Mouse (Mus musculus): Measurements from ENCODE around the gene Tex22.

The Tex22 gene

GRCm38 (mm10) chr12:113060178-113060577, 14.1 kb upstream of the Tex22 start:
- DNase-seq (ENCODE audit: low spot score), result no peak

GRCm38 (mm10) chr12:113061606-113062005, 12.7 kb upstream of the Tex22 start:
- no peak for DNase-seq (ENCODE audit: low spot score)

- DNase-seq (ENCODE audit: low spot score), result no peak
Measured at GRCm38 (mm10) chr12:113062201-113062600, 12.1 kb upstream of the Tex22 start.

- no peak for DNase-seq (ENCODE audit: low spot score)
Measured at GRCm38 (mm10) chr12:113063700-113064099, 10.6 kb upstream of the Tex22 start.

GRCm38 (mm10) chr12:113068002-113068401, 6.3 kb upstream of the Tex22 start:
- no peak for DNase-seq (ENCODE audit: low spot score)

GRCm38 (mm10) chr12:113069389-113069788, 4.9 kb upstream of the Tex22 start:
- no peak for DNase-seq (ENCODE audit: low spot score)

- DNase-seq (ENCODE audit: low spot score), result no peak
Measured at GRCm38 (mm10) chr12:113071321-113071720, 3.0 kb upstream of the Tex22 start.

- DNase-seq (ENCODE audit: low spot score), result no peak
Measured at GRCm38 (mm10) chr12:113071827-113072226, 2.5 kb upstream of the Tex22 start.

- DNase-seq (ENCODE audit: low spot score), result no peak
Measured at GRCm38 (mm10) chr12:113073420-113074328, 628 bp upstream of the Tex22 start.

- peak; percentile 82 for DNase-seq (ENCODE audit: low spot score)
Measured at GRCm38 (mm10) chr12:113075063-113075454, 757 bp downstream of the Tex22 start.

GRCm38 (mm10) chr12:113075486-113075885, 1.2 kb downstream of the Tex22 start:
- no peak for DNase-seq (ENCODE audit: low spot score)

GRCm38 (mm10) chr12:113087276-113087675, 13.0 kb downstream of the Tex22 start:
- no peak for DNase-seq (ENCODE audit: low spot score)

GRCm38 (mm10) chr12:113088026-113088425, 13.7 kb downstream of the Tex22 start:
- DNase-seq (ENCODE audit: low spot score), result no peak

GRCm38 (mm10) chr12:113089107-113089506, 14.8 kb downstream of the Tex22 start:
- DNase-seq (ENCODE audit: low spot score), result no peak

GRCm38 (mm10) chr12:113090053-113090452, 15.8 kb downstream of the Tex22 start:
- no peak for DNase-seq (ENCODE audit: low spot score)

GRCm38 (mm10) chr12:113097040-113097439, 22.7 kb downstream of the Tex22 start:
- no peak for DNase-seq (ENCODE audit: low spot score)

GRCm38 (mm10) chr12:113097749-113098281, 23.5 kb downstream of the Tex22 start, which contains the start of gene Mta1:
Gene Mta1 (plus strand): TSS chr12:113098278.
- DNase-seq (ENCODE audit: low spot score), result peak; percentile 31

GRCm38 (mm10) chr12:113098530-113099151, 24.3 kb downstream of the Tex22 start:
- DNase-seq (ENCODE audit: low spot score), result no peak

GRCm38 (mm10) chr12:113099470-113100237, 25.4 kb downstream of the Tex22 start:
- DNase-seq (ENCODE audit: low spot score), result no peak

- DNase-seq (ENCODE audit: low spot score), result no peak
Measured at GRCm38 (mm10) chr12:113100448-113101076, 26.3 kb downstream of the Tex22 start.

- no peak for DNase-seq (ENCODE audit: low spot score)
Measured at GRCm38 (mm10) chr12:113101251-113101960, 27.1 kb downstream of the Tex22 start.

Data from ovary, postnatal 14 days (tissue).